Mouse (Mus musculus) forebrain, embryonic 15.5 days (tissue): ENCODE results near the gene Slc24a3. TPM values are rescaled to one million over a fixed set of nuclear protein-coding genes. Genes with fewer than 3 reads are reported as not detected.
A peak's percentile ranks its signal among the peaks of the same experiment; 100 is the strongest.

ENCODE experiments used
- ATAC-seq: fragments of 200-750 bp; cut with Nextera tagmentation; replicated peaks from 2 replicates; pipeline ENCODE4 v1.8.0; 2017; ENCODE audit warnings: mild to moderate bottlenecking, moderate TSS enrichment, moderate library complexity
- H3K27ac ChIP-seq: fragments of 300-500 bp; sonication (generic); replicated peaks from 2 replicates; pipeline ENCODE4 v1.5.1; 2015; ENCODE audit warnings: mild to moderate bottlenecking, inconsistent platforms
- H3K27me3 ChIP-seq: fragments of 300-500 bp; sonication (generic); 2 replicates; pipeline ENCODE4 v1.6.1; 2015; ENCODE audit warnings: inconsistent platforms
- H3K36me3 ChIP-seq: fragments of 300-500 bp; sonication (generic); 2 replicates; pipeline ENCODE4 v1.6.1; 2015; ENCODE audit warnings: mild to moderate bottlenecking, inconsistent platforms
- H3K4me1 ChIP-seq: fragments of 300-500 bp; sonication (generic); 2 replicates; pipeline ENCODE4 v1.6.1; 2015; ENCODE audit warnings: inconsistent platforms
- H3K4me2 ChIP-seq: fragments of 300-500 bp; sonication (generic); replicated peaks from 2 replicates; pipeline ENCODE4 v1.6.1; 2015; ENCODE audit warnings: mild to moderate bottlenecking, inconsistent platforms
- H3K4me3 ChIP-seq: fragments of 300-500 bp; sonication (generic); 2 replicates; pipeline ENCODE4 v1.5.1; 2015; ENCODE audit warnings: mild to moderate bottlenecking, inconsistent platforms
- H3K9ac ChIP-seq: fragments of 300-500 bp; sonication (generic); replicated peaks from 2 replicates; pipeline ENCODE4 v1.6.1; 2015; ENCODE audit warnings: mild to moderate bottlenecking, inconsistent platforms
- H3K9me3 ChIP-seq: fragments of 300-500 bp; sonication (generic); 2 replicates; pipeline ENCODE4 v1.6.1; 2016; ENCODE audit warnings: inconsistent platforms
- WGBS: fragments of 180-500 bp; shearing (Covaris S2); methylation state at CpG from one replicate; pipeline ENCODE4 v1.1.7; 2015; ENCODE audit warnings: mixed read lengths; 5-methylcytosine and 5-hydroxymethylcytosine counted together
- polyA plus RNA-seq: library from polyadenylated mRNA; unstranded; fragments of >200 nt; fragmentation: Nextera tagmentation; extraction: Ambion mirVana; gene quantifications from 2 replicates; pipeline ENCODE4 v1.2.1, GENCODE M21; 2015

Gene Slc24a3
- polyA plus RNA-seq, 1 experiment from 2014 or later = 5.9 TPM

GRCm38 (mm10) chr2:145674496-145675141, 507.1 kb downstream of the Slc24a3 start:
- WGBS = 3% methylated on average over 23 of the region's 23 CpGs
- H3K36me3 ChIP-seq = no peaks in the 10 kb centered on the region
- H3K4me1 ChIP-seq = peaks cover 15% of the 10 kb centered on the region
- H3K4me2 ChIP-seq = peak overlapping the region; percentile 74
- H3K4me3 ChIP-seq = peak overlapping the region; percentile 53
- peak; percentile 47 for ATAC-seq
- H3K9me3 ChIP-seq = no peaks in the 10 kb centered on the region
- no peak overlapping the region for H3K27ac ChIP-seq
- peak overlapping the region; percentile 60 for H3K9ac ChIP-seq
- H3K27me3 ChIP-seq = no peaks in the 10 kb centered on the region

- Histone ChIP-seq H3K27ac (no peak within 1 kb of the TSS), H3K27me3 (no peaks in the 10 kb centered on the region), H3K4me3 (peak within 1 kb of the TSS; percentile 53), H3K4me1 (peaks cover 15% of the 10 kb centered on the region), H3K9ac (peak within 1 kb of the TSS; percentile 60), H3K36me3 (no peaks in the 10 kb centered on the region), H3K9me3 (no peaks in the 10 kb centered on the region), H3K4me2 (peak within 1 kb of the TSS; percentile 74)
- WGBS = 0% methylated on average over 33 of the region's 33 CpGs
- peak; percentile 77 for ATAC-seq
Measured at GRCm38 (mm10) chr2:145675142-145675755, 507.7 kb downstream of the Slc24a3 start, which contains the start of gene Rin2. TSS of gene Rin2 (plus strand) at chr2:145675215.

GRCm38 (mm10) chr2:145675756-145676543, 508.4 kb downstream of the Slc24a3 start:
- peak overlapping the region; percentile 74 for H3K4me2 ChIP-seq
- H3K4me1 ChIP-seq = peaks cover 15% of the 10 kb centered on the region
- H3K4me3 ChIP-seq = peak overlapping the region; percentile 53
- no peaks in the 10 kb centered on the region for H3K27me3 ChIP-seq
- ATAC-seq = peak; percentile 61
- no peak overlapping the region for H3K27ac ChIP-seq
- H3K9ac ChIP-seq = peak overlapping the region; percentile 60
- H3K36me3 ChIP-seq = no peaks in the 10 kb centered on the region
- H3K9me3 ChIP-seq = no peaks in the 10 kb centered on the region
- 14% methylated on average over 27 of the region's 27 CpGs for WGBS

GRCm38 (mm10) chr2:145676544-145676925, 509.0 kb downstream of the Slc24a3 start:
- ATAC-seq = no peak
- Histone ChIP-seq H3K27me3 (no peaks in the 10 kb centered on the region), H3K27ac (no peak overlapping the region), H3K9me3 (no peaks in the 10 kb centered on the region), H3K9ac (no peak overlapping the region), H3K36me3 (no peaks in the 10 kb centered on the region), H3K4me2 (peak overlapping the region; percentile 74; the same call in 1 of the 2 replicates), H3K4me3 (no peak overlapping the region), H3K4me1 (peaks cover 15% of the 10 kb centered on the region)
- whole genome bisulfite sequencing = 72% methylated on average over 3 of the region's 3 CpGs

- peaks cover 15% of the 10 kb centered on the region for H3K4me1 ChIP-seq
- no peaks in the 10 kb centered on the region for H3K27me3 ChIP-seq
- H3K27ac ChIP-seq = no peak overlapping the region
- no peak overlapping the region for H3K9ac ChIP-seq
- H3K4me3 ChIP-seq = no peak overlapping the region
- H3K9me3 ChIP-seq = no peaks in the 10 kb centered on the region
- ATAC-seq = no peak
- H3K4me2 ChIP-seq = no peak overlapping the region
- WGBS = 89% methylated on average over 2 of the region's 2 CpGs
- H3K36me3 ChIP-seq = no peaks in the 10 kb centered on the region
Measured at GRCm38 (mm10) chr2:145676936-145677335, 509.4 kb downstream of the Slc24a3 start.

- Histone ChIP-seq H3K27ac (no peak overlapping the region), H3K27me3 (no peaks in the 10 kb centered on the region), H3K4me1 (peaks cover 13% of the 10 kb centered on the region), H3K4me3 (no peak overlapping the region), H3K9ac (no peak overlapping the region), H3K4me2 (no peak overlapping the region), H3K36me3 (no peaks in the 10 kb centered on the region), H3K9me3 (no peaks in the 10 kb centered on the region)
- ATAC-seq = no peak
- 94% methylated on average over 2 of the region's 2 CpGs for WGBS
Measured at GRCm38 (mm10) chr2:145680141-145680540, 512.6 kb downstream of the Slc24a3 start.

- Histone ChIP-seq H3K27me3 (no peaks in the 10 kb centered on the region), H3K9ac (no peak overlapping the region), H3K27ac (no peak overlapping the region), H3K4me2 (no peak overlapping the region), H3K4me3 (no peak overlapping the region), H3K4me1 (peaks cover 13% of the 10 kb centered on the region), H3K36me3 (no peaks in the 10 kb centered on the region), H3K9me3 (no peaks in the 10 kb centered on the region)
- WGBS = 84% methylated on average over 9 of the region's 9 CpGs
- ATAC-seq = no peak
Measured at GRCm38 (mm10) chr2:145680762-145681161, 513.2 kb downstream of the Slc24a3 start.

GRCm38 (mm10) chr2:145681626-145682025, 514.1 kb downstream of the Slc24a3 start:
- Histone ChIP-seq H3K4me1 (peaks cover 7% of the 10 kb centered on the region; the same call in 1 of the 2 replicates), H3K9ac (no peak overlapping the region), H3K36me3 (no peaks in the 10 kb centered on the region), H3K27ac (no peak overlapping the region), H3K4me3 (no peak overlapping the region), H3K9me3 (no peaks in the 10 kb centered on the region), H3K4me2 (no peak overlapping the region), H3K27me3 (no peaks in the 10 kb centered on the region)
- no peak for ATAC-seq
- WGBS = 88% methylated on average over 4 of the region's 4 CpGs

- H3K4me1 ChIP-seq = peaks cover 7% of the 10 kb centered on the region; the same call in 1 of the 2 replicates
- no peaks in the 10 kb centered on the region for H3K36me3 ChIP-seq
- no peak overlapping the region for H3K27ac ChIP-seq
- no peak overlapping the region for H3K9ac ChIP-seq
- no peaks in the 10 kb centered on the region for H3K9me3 ChIP-seq
- ATAC-seq = no peak
- H3K4me2 ChIP-seq = no peak overlapping the region
- WGBS = 77% methylated on average over 3 of the region's 3 CpGs
- H3K4me3 ChIP-seq = no peak overlapping the region
- no peaks in the 10 kb centered on the region for H3K27me3 ChIP-seq
Measured at GRCm38 (mm10) chr2:145682924-145683323, 515.4 kb downstream of the Slc24a3 start.

- 70% methylated on average over 3 of the region's 3 CpGs for WGBS
- Histone ChIP-seq H3K4me3 (no peak overlapping the region), H3K27me3 (no peaks in the 10 kb centered on the region), H3K4me2 (no peak overlapping the region), H3K9ac (no peak overlapping the region), H3K4me1 (peaks cover 7% of the 10 kb centered on the region; the same call in 1 of the 2 replicates), H3K27ac (no peak overlapping the region), H3K36me3 (no peaks in the 10 kb centered on the region), H3K9me3 (no peaks in the 10 kb centered on the region)
- no peak for ATAC-seq
Measured at GRCm38 (mm10) chr2:145683536-145683935, 516.0 kb downstream of the Slc24a3 start.

- no peak overlapping the region for H3K27ac ChIP-seq
- no peaks in the 10 kb centered on the region for H3K27me3 ChIP-seq
- H3K4me3 ChIP-seq = no peak overlapping the region
- 96% methylated on average over 1 of the region's 1 CpGs for whole genome bisulfite sequencing
- no peaks in the 10 kb centered on the region for H3K36me3 ChIP-seq
- H3K9ac ChIP-seq = no peak overlapping the region
- no peak overlapping the region for H3K4me2 ChIP-seq
- peaks cover 7% of the 10 kb centered on the region; the same call in 1 of the 2 replicates for H3K4me1 ChIP-seq
- H3K9me3 ChIP-seq = no peaks in the 10 kb centered on the region
- ATAC-seq = no peak
Measured at GRCm38 (mm10) chr2:145684151-145684550, 516.6 kb downstream of the Slc24a3 start.

GRCm38 (mm10) chr2:145684891-145685290, 517.3 kb downstream of the Slc24a3 start:
- Histone ChIP-seq H3K36me3 (no peaks in the 10 kb centered on the region), H3K9ac (no peak overlapping the region), H3K27me3 (no peaks in the 10 kb centered on the region), H3K9me3 (no peaks in the 10 kb centered on the region), H3K4me3 (no peak overlapping the region), H3K27ac (no peak overlapping the region), H3K4me1 (peaks cover 7% of the 10 kb centered on the region; the same call in 1 of the 2 replicates), H3K4me2 (no peak overlapping the region)
- ATAC-seq = no peak
- WGBS = 88% methylated on average over 8 of the region's 8 CpGs
